Mouse (Mus musculus) neural tube, embryonic 11.5 days (tissue): ENCODE results near the gene Gm3404. TPM values are rescaled to one million over a fixed set of nuclear protein-coding genes. Genes with fewer than 3 reads are reported as not detected.
A peak's percentile ranks its signal among the peaks of the same experiment; 100 is the strongest.
"Not testable (repeated sequence)": the region's sequence is repeated elsewhere in the genome, so short reads cannot be mapped to it uniquely, and the experiment has no call there.

ENCODE experiments used
- ATAC-seq: fragments of 200-750 bp; cut with Nextera tagmentation; 2 replicates; pipeline ENCODE4 v1.8.0; 2017; ENCODE audit warnings: moderate number of reproducible peaks, mild to moderate bottlenecking, moderate TSS enrichment, moderate library complexity; ENCODE audit not compliant: insufficient read depth, low FRiP score, low TSS enrichment
- DNase-seq: peaks from one replicate; pipeline ENCODE4 v3.0.0-alpha.2; 2015; ENCODE audit warnings: low spot score
- H3K27ac ChIP-seq: fragments of 300-500 bp; sonication (generic); 2 replicates; pipeline ENCODE4 v1.5.1; 2014; ENCODE audit warnings: low read depth, mild to moderate bottlenecking, low read length
- H3K27me3 ChIP-seq: fragments of 300-500 bp; sonication (generic); 2 replicates; pipeline ENCODE4 v1.6.1; 2014; ENCODE audit warnings: mild to moderate bottlenecking, low read length, mixed read lengths; ENCODE audit not compliant: control insufficient read depth, insufficient read depth
- H3K36me3 ChIP-seq: fragments of 300-500 bp; sonication (generic); 2 replicates; pipeline ENCODE4 v1.6.1; 2014; ENCODE audit warnings: mild to moderate bottlenecking, low read length, moderate library complexity, mixed read lengths; ENCODE audit not compliant: control insufficient read depth, insufficient read depth
- H3K4me1 ChIP-seq: fragments of 300-500 bp; sonication (generic); 2 replicates; pipeline ENCODE4 v1.6.1; 2014; ENCODE audit warnings: low read length, mixed read lengths; ENCODE audit not compliant: control insufficient read depth, insufficient read depth
- H3K4me2 ChIP-seq: fragments of 300-500 bp; sonication (generic); 2 replicates; pipeline ENCODE4 v1.6.1; 2014; ENCODE audit warnings: low read depth, mild to moderate bottlenecking, moderate library complexity
- H3K4me3 ChIP-seq: fragments of 300-500 bp; sonication (generic); 2 replicates; pipeline ENCODE4 v1.5.1; 2014; ENCODE audit warnings: low read depth, low read length
- H3K9ac ChIP-seq: fragments of 300-500 bp; sonication (generic); 2 replicates; pipeline ENCODE4 v1.6.1; 2014; ENCODE audit warnings: mild to moderate bottlenecking, low read length
- H3K9me3 ChIP-seq: fragments of 300-500 bp; sonication (generic); 2 replicates; pipeline ENCODE4 v1.6.1; 2016; ENCODE audit warnings: low read length; ENCODE audit not compliant: control insufficient read depth
- WGBS: fragments of 180-500 bp; shearing (Covaris S2); extraction: QIAGEN DNeasy Blood & Tissue Kit; methylation state at CpG from one replicate; pipeline ENCODE4 v1.1.7; 2014; 5-methylcytosine and 5-hydroxymethylcytosine counted together
- polyA plus RNA-seq: library from polyadenylated mRNA; unstranded; fragments of >200 nt; fragmentation: Nextera tagmentation; extraction: Ambion mirVana; gene quantifications from 2 replicates; pipeline ENCODE4 v1.2.1, GENCODE M21; 2014

Gene Gm3404
- polyA plus RNA-seq, 1 experiment from 2014 or later = not detected

DNA sequence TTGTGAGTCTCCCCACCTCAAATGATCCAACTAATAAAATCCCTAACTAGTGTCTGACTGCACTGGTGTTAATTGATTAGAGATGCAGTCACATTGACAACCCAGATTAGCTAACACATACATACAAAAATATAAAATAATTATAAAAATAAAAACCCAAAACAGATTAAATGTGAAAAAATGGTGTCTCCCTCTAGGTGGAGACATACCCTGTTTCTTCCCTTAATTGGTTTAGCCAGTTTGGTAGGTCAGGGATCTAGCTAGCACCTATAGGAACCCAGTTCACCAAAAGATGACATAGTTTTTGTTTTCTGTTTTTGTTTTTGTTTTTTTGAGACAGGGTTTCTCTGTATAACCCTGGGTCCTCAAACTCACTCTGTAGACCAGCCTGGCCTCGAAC is 38.7 kb downstream of the Gm3404 start:
- H3K4me1 ChIP-seq = no peaks in the 10 kb centered on the region
- H3K9ac ChIP-seq = no peak overlapping the region
- WGBS = 96% methylated on average over 1 of the region's 1 CpGs
- H3K4me3 ChIP-seq = no peak overlapping the region
- H3K27ac ChIP-seq = no peak overlapping the region
- ATAC-seq (no peak), DNase-seq (no peak)
- H3K9me3 ChIP-seq = no peaks in the 10 kb centered on the region
- H3K27me3 ChIP-seq = no peaks in the 10 kb centered on the region
- no peak overlapping the region for H3K4me2 ChIP-seq
- no peaks in the 10 kb centered on the region for H3K36me3 ChIP-seq

DNA sequence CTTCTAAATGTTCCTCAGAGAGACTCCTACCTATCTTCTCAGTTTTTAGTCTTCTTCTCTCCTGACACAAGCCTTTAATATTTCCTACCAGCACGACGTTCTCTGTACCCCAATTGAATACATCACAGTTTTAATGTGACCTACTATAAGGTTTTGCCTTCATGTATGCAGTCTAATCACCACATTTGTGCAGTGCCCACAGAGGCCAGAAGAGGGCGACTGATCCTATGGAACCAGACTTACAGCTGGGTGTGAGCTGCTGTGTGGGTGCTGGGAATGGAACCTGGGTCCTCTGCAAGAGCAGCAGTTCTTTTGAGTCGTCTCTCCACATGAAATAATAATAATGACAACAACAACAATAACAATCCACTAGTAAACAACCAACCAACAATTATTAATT is 41.5 kb downstream of the Gm3404 start:
- ATAC-seq (0 out of 2 replicates have a peak, but pooled peaks have one; percentile 48), DNase-seq (peak; percentile 70)
- no peaks in the 10 kb centered on the region for H3K4me1 ChIP-seq
- H3K9me3 ChIP-seq = no peaks in the 10 kb centered on the region
- H3K27ac ChIP-seq = no peak overlapping the region
- no peaks in the 10 kb centered on the region for H3K36me3 ChIP-seq
- H3K27me3 ChIP-seq = no peaks in the 10 kb centered on the region
- no peak overlapping the region for H3K4me2 ChIP-seq
- no peak overlapping the region for H3K4me3 ChIP-seq
- WGBS = 59% methylated on average over 4 of the region's 4 CpGs
- no peak overlapping the region for H3K9ac ChIP-seq

DNA sequence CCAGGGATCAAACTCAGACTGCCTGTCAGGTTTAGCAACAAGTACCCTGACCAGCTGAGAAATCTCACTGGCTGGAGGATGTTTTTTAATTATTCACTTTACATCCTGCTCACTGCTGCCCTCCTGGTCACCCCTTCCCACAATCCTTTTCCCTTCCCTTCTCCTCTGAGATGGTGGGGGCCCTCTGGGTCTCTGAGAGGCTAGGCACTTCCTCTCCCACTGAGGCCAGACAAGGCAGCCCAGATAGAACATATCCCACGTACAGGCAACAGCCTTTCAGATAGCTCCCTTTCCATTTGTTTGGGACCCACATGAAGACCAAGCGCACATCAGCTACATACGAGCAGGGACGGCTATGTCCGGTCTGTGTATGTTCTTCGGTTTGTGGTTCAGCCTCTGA is 44.6 kb downstream of the Gm3404 start:
- H3K27me3 ChIP-seq, H3K9ac ChIP-seq, H3K4me2 ChIP-seq, H3K27ac ChIP-seq, H3K4me1 ChIP-seq, H3K9me3 ChIP-seq, H3K4me3 ChIP-seq, H3K36me3 ChIP-seq, DNase-seq, ATAC-seq: not testable (repeated sequence)
- 79% methylated on average over 6 of the region's 6 CpGs for WGBS

DNA sequence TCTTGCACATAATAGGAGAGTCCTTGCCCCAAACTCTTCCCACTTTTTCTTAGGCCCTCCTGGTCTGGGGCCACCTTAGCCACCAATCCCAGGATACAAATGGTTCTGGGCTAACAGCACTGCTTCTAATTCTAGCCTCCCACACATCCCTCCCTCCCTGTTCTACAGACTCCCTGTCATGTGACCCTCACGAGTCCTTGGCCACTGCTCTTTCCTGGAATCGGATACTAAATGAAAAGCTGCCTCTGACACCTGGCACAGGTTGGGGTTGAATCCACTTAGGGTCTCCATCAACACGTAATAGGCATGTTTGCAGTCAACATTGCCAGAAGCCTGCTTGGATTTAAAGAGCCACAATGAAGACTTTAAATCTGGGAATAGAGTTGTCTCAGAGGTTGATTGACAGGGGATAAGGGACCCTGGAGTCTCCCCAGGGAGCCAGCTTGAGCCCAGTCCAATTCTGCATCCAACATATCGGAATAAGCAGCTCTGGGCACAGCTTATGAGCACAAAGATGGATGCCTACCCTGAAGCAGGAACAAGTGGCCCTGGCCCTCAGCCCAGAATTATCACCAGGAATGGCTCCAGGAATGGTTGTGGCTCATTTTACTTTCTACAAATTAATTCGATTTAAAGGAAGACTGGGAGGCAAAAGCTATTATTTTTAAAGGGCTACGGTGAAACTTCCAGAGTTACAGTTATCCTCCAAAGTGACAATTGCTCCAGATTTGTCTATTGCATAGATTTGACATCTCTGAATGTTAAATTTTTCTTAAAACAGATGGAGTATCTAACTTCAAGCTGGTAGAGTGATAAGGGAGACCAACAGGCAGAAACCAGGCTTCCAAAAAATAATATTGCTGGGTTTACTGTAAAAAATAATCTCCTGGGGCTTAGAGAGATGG is 46.5 kb downstream of the Gm3404 start:
- H3K27me3 ChIP-seq, ATAC-seq, H3K9ac ChIP-seq, H3K4me1 ChIP-seq, H3K27ac ChIP-seq, DNase-seq, H3K36me3 ChIP-seq, H3K4me2 ChIP-seq, H3K4me3 ChIP-seq, H3K9me3 ChIP-seq: not testable (repeated sequence)
- WGBS = 78% methylated on average over 6 of the region's 6 CpGs

DNA sequence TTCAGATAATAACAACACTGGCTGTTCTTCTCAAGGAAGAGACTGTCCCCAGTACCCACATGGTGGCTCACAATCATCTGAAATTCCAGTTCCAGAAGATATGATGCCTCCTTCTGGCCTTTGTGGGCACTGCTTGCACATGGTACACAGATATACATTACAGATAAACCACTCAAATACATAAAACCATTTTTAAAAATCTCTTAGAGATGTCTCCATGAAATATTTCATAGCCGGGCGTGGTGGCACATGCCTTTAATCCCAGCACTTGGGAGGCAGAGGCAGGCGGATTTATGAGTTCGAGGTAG is 47.1 kb downstream of the Gm3404 start:
- WGBS = 92% methylated on average over 4 of the region's 4 CpGs

DNA sequence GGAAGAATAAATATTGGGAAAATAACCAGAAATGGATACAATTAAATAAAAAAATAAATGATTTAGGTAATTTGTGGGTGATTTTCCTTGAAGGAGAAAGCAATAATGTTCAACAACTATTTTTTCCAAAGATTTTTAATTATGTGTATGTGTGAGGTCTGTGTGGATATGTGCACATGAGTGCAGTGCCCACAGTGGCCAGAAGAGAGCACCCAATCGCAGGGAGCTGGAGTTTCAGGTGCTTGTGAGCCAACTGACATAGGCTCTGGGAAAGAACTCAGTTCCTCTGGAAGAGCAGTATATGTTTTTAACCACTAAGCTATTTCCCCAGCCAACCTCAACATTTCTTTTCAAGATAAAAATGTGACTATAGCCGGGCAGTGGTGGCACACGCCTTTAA is 51.1 kb downstream of the Gm3404 start:
- no peaks in the 10 kb centered on the region for H3K9me3 ChIP-seq

More for the DNA sequence above, 47.1 kb downstream of the Gm3404 start:
- peak; percentile 5 for DNase-seq
- H3K27me3 ChIP-seq, ATAC-seq, H3K9ac ChIP-seq, H3K36me3 ChIP-seq, H3K4me1 ChIP-seq, H3K4me3 ChIP-seq, H3K27ac ChIP-seq, H3K4me2 ChIP-seq, H3K9me3 ChIP-seq: not testable (repeated sequence)

More for the DNA sequence above, 51.1 kb downstream of the Gm3404 start:
- Histone ChIP-seq H3K4me3 (no peak overlapping the region), H3K27me3 (no peaks in the 10 kb centered on the region), H3K4me1 (no peaks in the 10 kb centered on the region), H3K4me2 (no peak overlapping the region), H3K9ac (no peak overlapping the region), H3K36me3 (no peaks in the 10 kb centered on the region), H3K27ac (no peak overlapping the region)
- DNase-seq = no peak
- 93% methylated on average over 3 of the region's 3 CpGs for WGBS
- no peak for ATAC-seq

Other genes starting within 250 kb of the Gm3404 start
- 6.4 and 6.6 TPM in 2 replicates for gene Wasf3, start 140.8 kb upstream of the Gm3404 start, polyA plus RNA-seq
- gene Gm6408, start 43.8 kb upstream of the Gm3404 start, polyA plus RNA-seq = not detected in 2 replicates
- not detected in 2 replicates for gene Gm6370, start 34.4 kb upstream of the Gm3404 start, polyA plus RNA-seq
- not detected in 2 replicates for gene 4930449I24Rik, start 23.4 kb upstream of the Gm3404 start, polyA plus RNA-seq
- not detected in 2 replicates for gene Gm3402, start 11.7 kb upstream of the Gm3404 start, polyA plus RNA-seq
- not detected in 2 replicates for gene Gm3409, start 11.8 kb downstream of the Gm3404 start, polyA plus RNA-seq
- not detected in 2 replicates for gene Gm3415, start 30.3 kb downstream of the Gm3404 start, polyA plus RNA-seq
- gene Gpr12, start 59.4 kb downstream of the Gm3404 start, polyA plus RNA-seq = 1.2 and 1.7 TPM in 2 replicates